Mouse (Mus musculus) heart, postnatal 10 days (tissue): ENCODE data around the gene Duxbl1. TPM values are rescaled to one million over a fixed set of nuclear protein-coding genes. Genes with fewer than 3 reads are reported as not detected.
"Not testable (repeated sequence)": the region's sequence is repeated elsewhere in the genome, so short reads cannot be mapped to it uniquely, and the experiment has no call there.

Experiments
- DNase-seq, 2 experiments: peaks; one replicate each; pipeline ENCODE4 v3.0.0; 2021
- intact Hi-C: fragments of 180-260 bp; cut with DNase I; formaldehyde crosslinking; loops from one replicate; pipeline ENCODE4 v1.15.1; 2025
- total RNA-seq, 2 experiments: library from RNA; stranded (reverse); gene quantifications; 2 replicates each; pipeline ENCODE4 v1.2.3; 2021

The Duxbl1 gene
- total RNA-seq: under 1 TPM; 0.17 to 0.62 TPM

GRCm38 (mm10) chr14:25978371-25979241, at the start of gene Duxbl1:
Duxbl1 (plus strand) TSS chr14:25978577.
- intact Hi-C loops, DNase-seq: not testable (repeated sequence)

GRCm38 (mm10) chr14:25936867-25937630, 41.3 kb upstream of the Duxbl1 start:
- DNase-seq, intact Hi-C loops: not testable (repeated sequence)

- DNase-seq, intact Hi-C loops: not testable (repeated sequence)
These were observed 40.4 kb upstream of the Duxbl1 start, which contains the start of gene Cphx1 for GRCm38 (mm10) chr14:25938004-25938403. Cphx1 (plus strand) TSS chr14:25938304.

- intact Hi-C loops: not testable (repeated sequence)
These were observed 20.5 kb upstream of the Duxbl1 start for GRCm38 (mm10) chr14:25957861-25958260.

GRCm38 (mm10) chr14:25979242-25979941, 1.0 kb downstream of the Duxbl1 start:
- DNase-seq: peak; percentile 2 to 6
- intact Hi-C loops: not testable (repeated sequence)

More at GRCm38 (mm10) chr14:25957861-25958260, 20.5 kb upstream of the Duxbl1 start:
- not testable (repeated sequence) for DNase-seq

- peak; percentile 32 to 37 for DNase-seq
- intact Hi-C loops: not testable (repeated sequence)
These were observed 3.5 kb downstream of the Duxbl1 start for GRCm38 (mm10) chr14:25981880-25982279.

GRCm38 (mm10) chr14:26007462-26007861, 29.1 kb downstream of the Duxbl1 start:
- intact Hi-C loops, DNase-seq: not testable (repeated sequence)

GRCm38 (mm10) chr14:26016414-26016813, 38.0 kb downstream of the Duxbl1 start:
- intact Hi-C loops, DNase-seq: not testable (repeated sequence)

GRCm38 (mm10) chr14:26021555-26021954, 43.2 kb downstream of the Duxbl1 start:
- intact Hi-C loops, DNase-seq: not testable (repeated sequence)

GRCm38 (mm10) chr14:26022831-26023230, 44.5 kb downstream of the Duxbl1 start:
- intact Hi-C loops, DNase-seq: not testable (repeated sequence)

- intact Hi-C loops, DNase-seq: not testable (repeated sequence)
These were observed 47.3 kb downstream of the Duxbl1 start for GRCm38 (mm10) chr14:26025653-26026052.

GRCm38 (mm10) chr14:26034364-26034763, 56.0 kb downstream of the Duxbl1 start:
- intact Hi-C loops, DNase-seq: not testable (repeated sequence)

- intact Hi-C loops, DNase-seq: not testable (repeated sequence)
These were observed 57.1 kb downstream of the Duxbl1 start for GRCm38 (mm10) chr14:26035439-26035838.

Other genes with a start within 250 kb of the Duxbl1 start
- gene Zcchc24, start 209.5 kb upstream of the Duxbl1 start, total RNA-seq: 10 to 100 TPM; 51.8 to 60.1 TPM
- 10 to 100 TPM; 76.4 to 83.4 TPM for gene Anxa11, start 136.4 kb upstream of the Duxbl1 start, total RNA-seq
- gene Plac9a, start 75.5 kb upstream of the Duxbl1 start, total RNA-seq: 1 to 10 TPM; 4.0 to 6.3 TPM
- 1 to 10 TPM; 2.4 to 3.0 TPM for gene Tmem254a, start 50.9 kb upstream of the Duxbl1 start, total RNA-seq
- gene Cphx1, start 40.3 kb upstream of the Duxbl1 start, total RNA-seq: not detected
- gene Gm9780, start 64.1 kb downstream of the Duxbl1 start, total RNA-seq: 10 to 100 TPM; 32.2 to 33.7 TPM
- 10 to 100 TPM; 15.1 to 21.9 TPM for gene Tmem254c, start 88.8 kb downstream of the Duxbl1 start, total RNA-seq
- gene Cphx2, start 102.9 kb downstream of the Duxbl1 start, total RNA-seq: not detected
- not detected for gene Cphx3, start 103.7 kb downstream of the Duxbl1 start, total RNA-seq
- under 1 TPM in 1 of 2 experiments, not detected in 1; 0.24 TPM for gene Duxbl2, start 139.8 kb downstream of the Duxbl1 start, total RNA-seq
- gene Plac9b, start 203.9 kb downstream of the Duxbl1 start, total RNA-seq: 10 to 100 TPM; 70.8 to 77.8 TPM
- gene Tmem254b, start 228.5 kb downstream of the Duxbl1 start, total RNA-seq: 10 to 100 TPM in 1 of 2 experiments, 1 to 10 TPM in 1; 6.3 to 11.2 TPM